Mouse (Mus musculus) gastrocnemius, postnatal 14 days (tissue): ENCODE data around the gene Cass4. TPM values are rescaled to one million over a fixed set of nuclear protein-coding genes. Genes with fewer than 3 reads are reported as not detected.

ENCODE experiments used
- DNase-seq: peaks from one replicate; pipeline ENCODE4 v3.0.0; 2021; ENCODE audit warnings: mixed read lengths
- intact Hi-C: fragments of 180-260 bp; cut with DNase I; formaldehyde crosslinking; loops from one replicate; pipeline ENCODE4 v1.15.1; 2025; ENCODE audit warnings: low total_unique reads
- total RNA-seq, 2 experiments: library from RNA; stranded (reverse); gene quantifications; 2 replicates each; pipeline ENCODE4 v1.2.3; 2021

The Cass4 gene
- total RNA-seq, 2 experiments from 2014 or later, result 0.18 to 0.55 TPM

DNA sequence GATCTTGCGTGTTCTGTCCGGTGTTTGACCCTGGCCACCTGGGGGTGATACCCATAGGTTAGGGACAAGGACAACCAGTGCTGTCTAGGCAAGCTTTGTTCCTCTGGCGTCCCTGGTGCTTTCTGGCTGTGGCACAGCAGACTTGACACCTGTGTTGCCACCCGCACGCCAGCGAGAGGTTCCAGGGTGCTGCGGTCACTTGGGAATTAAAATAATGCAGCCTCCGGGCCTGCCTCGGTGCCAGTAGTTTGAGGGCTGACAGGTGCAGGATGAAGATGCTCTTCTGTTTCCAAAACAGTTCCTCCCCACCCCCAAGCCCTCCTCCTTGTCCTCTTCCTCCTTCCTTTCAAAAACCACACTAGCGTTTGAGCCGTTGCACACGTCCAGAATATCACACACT lies 11.7 kb upstream of the Cass4 start:
- intact Hi-C loops, result no loop called here

GRCm38 (mm10) chr2:172384715-172385114 lies 8.9 kb upstream of the Cass4 start:
- intact Hi-C loops, result no loop called here
- DNase-seq, result no peak

More for the DNA sequence above, 11.7 kb upstream of the Cass4 start:
- no peak for DNase-seq

DNA sequence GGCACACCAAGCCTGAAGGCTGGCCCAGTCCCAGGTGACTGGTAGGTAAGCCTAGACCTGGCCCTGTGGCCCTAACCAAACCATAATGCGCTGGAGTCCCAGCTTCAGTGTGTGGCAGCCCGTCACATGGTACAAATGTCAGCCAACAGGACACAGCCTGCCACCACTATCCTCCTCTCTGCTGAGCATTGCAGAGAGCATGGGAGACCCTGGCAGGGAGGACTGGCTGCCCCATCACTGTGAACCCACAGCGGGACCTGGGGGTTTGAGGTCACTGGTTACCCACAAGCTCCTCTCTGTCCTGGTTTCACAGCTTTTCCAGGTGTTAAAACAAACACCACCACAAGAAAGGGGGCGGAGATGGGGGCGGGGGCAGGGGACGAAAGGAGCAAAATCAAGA lies 3.3 kb upstream of the Cass4 start:
- intact Hi-C loops, result no loop called here
- no peak for DNase-seq

DNA sequence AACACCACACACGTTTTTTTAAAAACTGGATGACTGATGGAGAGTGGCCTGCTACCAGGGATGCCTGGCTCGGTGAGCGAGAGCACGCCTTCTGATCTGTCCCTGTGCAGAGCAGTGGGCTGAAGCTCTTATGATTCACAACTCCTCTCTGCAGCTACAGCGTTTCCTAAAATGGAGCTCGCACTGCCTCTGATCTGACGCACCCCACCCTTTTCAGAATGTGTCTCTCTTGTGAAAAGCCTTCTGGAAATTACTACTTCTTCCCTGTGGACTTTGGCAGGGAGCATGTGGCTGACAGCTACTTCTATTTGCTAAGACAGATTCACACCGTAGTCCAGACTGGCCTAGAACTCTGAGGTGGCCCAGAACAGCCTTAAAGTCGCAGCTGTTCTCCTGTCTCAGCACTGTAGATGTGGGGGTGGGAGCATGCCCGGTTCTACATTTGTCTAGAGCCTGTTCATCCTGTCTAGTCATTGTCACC lies 1.5 kb upstream of the Cass4 start:
- intact Hi-C loops, result no loop called here
- DNase-seq, result no peak

- DNase-seq, result no peak
- intact Hi-C loops, result no loop called here
Observed at GRCm38 (mm10) chr2:172394052-172394392, 428 bp downstream of the Cass4 start.

- intact Hi-C loops, result no loop called here
- DNase-seq, result no peak
Observed at GRCm38 (mm10) chr2:172394671-172395070, 1.1 kb downstream of the Cass4 start.

DNA sequence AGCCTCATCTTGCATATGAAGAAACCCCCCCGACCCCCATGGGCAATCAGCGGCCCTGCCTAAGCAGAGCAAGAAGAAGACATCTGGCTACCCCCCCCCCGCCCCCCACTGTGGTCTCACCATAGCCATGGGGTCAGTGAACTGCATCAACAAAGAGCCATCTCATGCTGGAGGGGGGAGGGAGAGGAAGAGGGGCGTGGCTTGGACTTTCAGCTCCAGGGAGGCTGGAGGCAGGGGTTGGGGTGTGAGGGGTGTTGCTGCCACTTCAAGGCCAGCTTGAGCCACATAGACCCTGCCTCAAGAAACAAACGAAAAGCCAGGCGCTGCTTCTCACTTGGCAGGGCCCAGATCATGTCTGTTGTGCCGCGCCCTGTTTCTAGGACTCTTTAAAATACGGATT lies 2.4 kb downstream of the Cass4 start:
- DNase-seq, result no peak
- intact Hi-C loops, result no loop called here

DNA sequence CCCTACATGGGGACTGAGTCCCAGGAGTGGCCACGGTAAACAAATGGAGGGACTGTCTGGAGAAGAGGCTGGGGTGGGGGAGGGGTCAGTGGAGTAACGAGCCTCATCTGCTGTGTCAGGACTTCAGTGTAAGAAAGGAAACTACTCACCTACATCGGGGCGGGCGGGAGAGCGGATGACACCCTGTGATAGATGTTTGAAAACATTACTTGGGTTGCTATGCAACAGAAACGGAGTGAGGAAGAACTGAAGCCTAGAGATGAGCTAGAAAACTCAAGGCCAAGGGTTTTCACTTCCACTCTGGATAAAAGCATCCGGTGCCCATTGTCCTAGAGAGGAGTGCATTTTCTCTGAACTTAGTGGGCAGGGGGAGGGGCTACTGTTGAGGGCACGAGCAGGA lies 6.3 kb downstream of the Cass4 start:
- intact Hi-C loops, result no loop called here
- no peak for DNase-seq

DNA sequence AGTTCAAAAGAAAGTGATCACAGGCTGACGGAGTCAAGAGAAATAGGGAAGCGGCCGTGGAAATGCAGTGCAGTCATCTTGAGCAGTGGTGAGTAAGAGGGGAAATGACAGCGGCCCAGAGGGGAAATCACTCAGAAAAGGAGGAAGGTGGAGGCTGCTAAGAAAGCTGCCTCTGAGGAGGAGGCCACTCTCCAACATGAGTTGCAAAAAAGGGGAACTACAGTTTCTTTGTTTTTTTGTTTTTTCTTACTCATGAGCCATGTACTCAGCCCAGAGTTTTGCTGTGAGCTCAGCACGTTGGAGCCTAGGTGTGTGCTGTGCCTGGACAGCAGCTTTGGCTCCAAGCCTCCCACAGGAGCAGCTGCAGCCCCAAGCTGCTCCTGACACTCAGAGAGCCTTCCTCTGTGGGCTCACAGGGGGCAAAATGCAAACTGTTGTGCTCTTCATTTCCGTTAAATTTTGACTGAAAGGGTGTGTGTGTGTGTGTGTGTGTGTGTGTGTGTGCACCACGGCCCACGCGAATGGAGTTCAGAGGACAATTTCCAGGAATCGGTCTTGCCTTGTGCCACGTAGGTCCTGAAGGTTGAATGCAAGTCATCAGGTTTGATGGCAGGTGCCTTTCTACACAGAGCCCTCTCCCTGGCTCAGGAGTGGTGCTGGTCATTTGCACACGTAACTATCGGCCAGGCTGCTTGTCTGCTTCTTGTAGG lies 7.7 kb downstream of the Cass4 start:
- intact Hi-C loops, result no loop called here
- DNase-seq, result no peak

DNA sequence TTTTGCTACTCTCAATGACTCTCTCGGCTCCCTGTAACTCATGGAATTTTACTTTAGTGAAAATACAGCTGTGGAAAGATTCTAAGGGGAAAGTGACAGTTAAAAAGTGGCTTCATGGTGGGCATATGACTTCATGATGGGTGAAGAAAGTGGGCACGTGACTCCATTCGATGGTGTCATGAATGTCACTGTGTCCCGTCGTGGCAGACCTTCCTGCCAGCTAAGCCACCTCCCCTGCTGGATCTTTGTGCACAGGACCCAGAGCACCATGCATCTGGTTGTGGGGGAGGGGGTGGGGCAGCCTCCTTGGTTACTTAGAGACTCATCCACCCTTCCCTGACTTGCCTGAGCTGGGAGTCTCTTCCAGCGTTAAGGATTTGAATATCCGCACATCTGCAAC lies 10.6 kb downstream of the Cass4 start:
- intact Hi-C loops, result no loop called here
- no peak for DNase-seq

DNA sequence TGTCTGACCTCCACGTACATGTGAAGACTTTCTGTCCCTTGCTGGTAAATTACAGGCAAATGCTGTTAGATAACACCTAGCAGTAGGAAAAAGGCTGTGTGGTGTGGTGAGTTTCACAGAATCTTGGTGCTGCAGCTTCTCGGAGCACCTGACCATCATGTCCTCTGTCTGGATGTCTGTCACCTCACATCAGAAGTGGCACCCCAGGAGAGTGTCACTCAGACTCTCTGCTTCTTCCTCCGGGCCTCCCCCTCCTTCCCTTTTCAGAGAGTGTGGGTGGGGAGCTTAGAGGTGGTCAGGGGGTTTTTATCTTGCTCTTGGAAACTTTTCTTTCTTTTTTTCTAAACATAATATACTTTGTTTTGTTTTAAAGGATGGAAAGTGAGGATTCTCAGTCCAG lies 11.4 kb downstream of the Cass4 start:
- intact Hi-C loops, result no loop called here
- no peak for DNase-seq

DNA sequence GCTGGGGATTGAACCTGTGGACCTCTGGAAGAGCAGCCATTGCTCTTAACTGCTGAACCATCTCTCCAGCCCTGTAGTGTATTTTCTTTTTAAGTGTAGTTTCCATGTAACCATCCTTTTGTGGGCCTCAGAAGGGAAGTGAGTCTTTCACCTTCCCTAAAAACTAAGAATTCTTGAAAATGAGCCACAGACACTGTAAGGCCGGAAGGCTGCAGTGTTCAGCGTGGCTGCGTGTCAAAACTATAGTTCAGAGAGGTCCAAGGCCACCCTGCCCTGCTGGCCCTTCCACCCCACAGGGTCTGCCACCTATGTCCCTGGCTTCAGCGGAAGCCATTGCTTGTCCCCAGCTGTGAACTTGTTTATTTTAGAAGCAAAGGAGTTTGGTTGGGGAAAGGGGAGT lies 12.6 kb downstream of the Cass4 start:
- intact Hi-C loops, result no loop called here
- no peak for DNase-seq

- no peak for DNase-seq
Observed at GRCm38 (mm10) chr2:172407499-172407898, 13.9 kb downstream of the Cass4 start.

DNA sequence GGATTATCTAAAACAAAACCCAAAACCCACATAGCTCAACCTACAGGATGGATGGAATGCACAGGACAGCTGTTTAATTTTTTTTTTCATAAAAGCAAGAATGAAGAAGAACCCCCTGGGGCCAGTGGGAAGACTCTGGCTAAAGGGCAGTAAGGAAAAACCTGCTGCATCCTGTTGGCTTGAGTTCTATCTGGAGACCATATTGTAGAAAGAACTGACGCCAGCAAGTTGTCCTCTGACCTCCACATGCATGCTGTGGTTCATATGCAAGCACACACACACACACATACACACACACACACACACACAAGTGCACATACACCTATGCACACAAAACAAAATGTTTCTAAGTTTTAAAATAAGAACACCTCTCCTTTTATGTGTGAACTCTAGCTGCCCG lies 17.1 kb downstream of the Cass4 start:
- DNase-seq, result no peak
- intact Hi-C loops, result no loop called here

More at GRCm38 (mm10) chr2:172407499-172407898, 13.9 kb downstream of the Cass4 start:
- intact Hi-C loops, result no loop called here

GRCm38 (mm10) chr2:172411091-172411490 lies 17.5 kb downstream of the Cass4 start:
- intact Hi-C loops, result no loop called here
- no peak for DNase-seq

GRCm38 (mm10) chr2:172412454-172412853 lies 18.9 kb downstream of the Cass4 start:
- DNase-seq, result no peak
- intact Hi-C loops, result no loop called here

GRCm38 (mm10) chr2:172413273-172413672 lies 19.7 kb downstream of the Cass4 start:
- no peak for DNase-seq
- intact Hi-C loops, result no loop called here

- intact Hi-C loops, result no loop called here
- no peak for DNase-seq
Observed at GRCm38 (mm10) chr2:172413894-172414293, 20.3 kb downstream of the Cass4 start.

DNA sequence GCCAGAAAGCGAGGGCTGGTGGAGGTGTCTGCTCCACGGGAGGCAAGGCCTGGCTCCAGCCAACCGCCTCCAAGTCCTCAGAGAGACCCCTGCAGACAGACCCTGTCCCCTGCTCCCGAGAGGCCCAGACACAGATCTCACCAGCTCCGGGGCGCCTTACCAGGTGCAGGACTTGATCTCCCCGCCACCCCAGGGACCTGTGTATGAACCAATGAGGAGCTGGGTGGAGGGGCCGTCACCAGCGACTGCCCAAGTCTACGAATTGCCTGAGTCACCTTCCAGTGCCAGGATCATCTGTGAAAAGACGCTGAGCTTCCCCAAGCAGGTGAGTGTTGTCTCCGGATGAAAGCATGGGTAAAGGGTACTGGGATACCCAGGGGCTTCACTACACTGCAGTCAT lies 22.6 kb downstream of the Cass4 start:
- intact Hi-C loops, result no loop called here
- no peak for DNase-seq

- intact Hi-C loops, result no loop called here
- DNase-seq, result no peak
Observed at GRCm38 (mm10) chr2:172416876-172417275, 23.3 kb downstream of the Cass4 start.

DNA sequence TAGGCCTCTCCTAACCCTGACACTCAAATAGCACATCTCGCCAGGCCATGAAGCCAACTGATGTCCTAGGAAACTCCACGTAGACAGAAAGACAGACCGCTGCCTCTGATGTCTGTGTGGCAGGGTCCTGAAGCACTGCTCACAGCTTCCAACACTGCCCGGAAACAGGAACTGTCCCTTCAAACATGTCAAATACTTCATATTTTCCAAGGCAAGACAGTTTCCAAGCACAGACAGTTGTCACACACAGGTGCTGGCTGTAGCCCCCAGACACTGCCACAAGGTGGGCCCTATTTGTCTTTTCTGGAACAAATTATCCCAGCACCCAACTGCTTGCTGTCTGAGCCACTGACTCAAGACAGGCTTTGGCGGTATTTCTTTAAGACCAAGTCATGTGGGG lies 24.6 kb downstream of the Cass4 start:
- intact Hi-C loops, result no loop called here
- no peak for DNase-seq

DNA sequence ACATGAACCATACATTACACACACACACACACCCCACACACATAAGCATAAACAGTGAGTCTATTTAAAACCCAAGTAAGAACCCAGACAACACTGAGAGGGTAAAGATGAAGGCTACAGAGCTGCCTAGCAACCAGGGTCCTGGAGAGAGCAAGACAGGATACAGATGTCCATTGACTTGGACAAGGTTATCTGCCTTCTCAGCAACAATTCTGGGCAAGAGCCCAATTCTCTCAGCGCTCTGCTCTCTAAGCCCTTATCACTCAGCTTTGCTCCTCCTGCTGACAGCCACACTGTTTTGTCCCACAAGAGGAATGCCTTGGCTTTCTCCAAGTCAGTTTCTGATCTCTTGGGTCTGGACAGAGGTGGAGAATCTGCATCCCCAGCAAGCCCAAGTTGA lies 37.0 kb downstream of the Cass4 start:
- intact Hi-C loops, result no loop called here
- DNase-seq, result no peak
